Mouse (Mus musculus) testis, adult 10 weeks (tissue): ENCODE measurements around the gene Umps. TPM values are rescaled to one million over a fixed set of nuclear protein-coding genes. Genes with fewer than 3 reads are reported as not detected.

ENCODE experiments used
- polyA plus RNA-seq: library from polyadenylated mRNA; stranded (reverse); fragments of 350-450 nt; fragmentation: Illumina TruSeq; extraction: RNeasy Lipid Tissue Mini Kit (QIAGEN cat#74804); gene quantifications from one replicate; pipeline ENCODE4 v1.2.3, GENCODE M21; 2014; ENCODE audit warnings: low read depth, low replicate concordance

Gene Umps
- polyA plus RNA-seq = 9.1 TPM

GRCm38 (mm10) chr16:33966538-33967282, at the start of gene Umps:
Gene Umps, minus strand, starts transcription at chr16:33967038.

Other genes with a start within 250 kb of the Umps start
- 0.17 TPM for gene Muc13, start 173.0 kb downstream of the Umps start, polyA plus RNA-seq
- gene Itgb5, start 137.4 kb downstream of the Umps start, polyA plus RNA-seq = 37.6 TPM